28 mouse cellular contexts compared by ENCODE assay signal in genomic region chr13:97494770-97495169, GRCm38 (mm10).
"Had no signal": no experiment of that assay in that cellular context is flagged by ENCODE, and none has a peak within 500 bp of the region (broad histone marks: within the 10 kb centered on the region; RNA-seq: fewer than 3 reads in every experiment).

No protein-coding gene starts in this region.

- H3K27ac ChIP-seq: heart, adult 2 months; heart, embryonic 13.5 days; heart, embryonic 15.5 days; hindbrain, embryonic 13.5 days; hindbrain, embryonic 15.5 days; hindbrain, postnatal 0 days; intestine, embryonic 15.5 days; kidney, embryonic 15.5 days; kidney, postnatal 0 days; limb, embryonic 10.5 days; limb, embryonic 12.5 days; liver, embryonic 13.5 days; liver, embryonic 15.5 days had no signal

- ATAC-seq: hindbrain, postnatal 0 days; intestine, embryonic 15.5 days; intestine, postnatal 0 days had no signal

- H3K27me3 ChIP-seq: heart, embryonic 15.5 days; hindbrain, embryonic 13.5 days; hindbrain, embryonic 15.5 days; intestine, embryonic 15.5 days; kidney, embryonic 15.5 days had no signal

- DNase-seq: gastrocnemius, postnatal 14 days; gastrocnemius, postnatal 36 days; heart, adult 11 months; heart, adult 2 months; heart, postnatal 14 days; heart, postnatal 36 days; kidney, adult 18-20 months; kidney, adult 9 months; kidney, postnatal 14 days; kidney, postnatal 36 days; layer of hippocampus, adult 9-11 months; layer of hippocampus, postnatal 36 days; liver; liver, embryonic 13.5 days had no signal

- H3K4me3 ChIP-seq: heart, adult 2 months; heart, embryonic 13.5 days; heart, embryonic 15.5 days; hindbrain, embryonic 13.5 days; hindbrain, embryonic 15.5 days; intestine, embryonic 15.5 days; kidney, embryonic 15.5 days; limb, embryonic 10.5 days; limb, embryonic 12.5 days; liver, embryonic 13.5 days; liver, embryonic 15.5 days had no signal

- H3K9ac ChIP-seq: heart, embryonic 13.5 days; heart, embryonic 15.5 days; hindbrain, embryonic 13.5 days; hindbrain, embryonic 15.5 days; intestine, embryonic 15.5 days; kidney, embryonic 15.5 days; limb, embryonic 12.5 days; liver, embryonic 13.5 days; liver, embryonic 15.5 days had no signal

- H3K4me2 ChIP-seq: heart, embryonic 11.5 days; heart, embryonic 13.5 days; heart, embryonic 15.5 days; hindbrain, embryonic 13.5 days; hindbrain, embryonic 15.5 days; intestine, embryonic 15.5 days; kidney, embryonic 15.5 days; limb, embryonic 12.5 days; liver, embryonic 11.5 days; liver, embryonic 13.5 days; liver, embryonic 15.5 days had no signal

- H3K9me3 ChIP-seq: heart, embryonic 13.5 days; heart, embryonic 15.5 days; hindbrain, embryonic 13.5 days; hindbrain, embryonic 15.5 days; intestine, embryonic 15.5 days; kidney, embryonic 15.5 days; limb, embryonic 10.5 days; limb, embryonic 12.5 days; liver, embryonic 13.5 days; liver, embryonic 15.5 days had no signal

- H3K36me3 ChIP-seq: heart, embryonic 13.5 days; heart, embryonic 15.5 days; hindbrain, embryonic 13.5 days; hindbrain, embryonic 15.5 days; intestine, embryonic 15.5 days; kidney, embryonic 15.5 days; limb, embryonic 10.5 days; limb, embryonic 12.5 days; liver, embryonic 13.5 days; liver, embryonic 15.5 days had no signal

- H3K4me1 ChIP-seq: intestine, embryonic 15.5 days; liver, embryonic 13.5 days; liver, embryonic 15.5 days had no signal
